ENCODE assay signal across 11 mouse cellular contexts in genomic region chr3:33082806-33083338, GRCm38 (mm10).
DNase-seq lines count a peak whose midpoint lies in the region; ATAC-seq and TF ChIP-seq lines count a peak whose summit lies in the region.
"Had no signal": no experiment of that assay in that cellular context is flagged by ENCODE, and none has a peak within 500 bp of the region (broad histone marks: within the 10 kb centered on the region; RNA-seq: fewer than 3 reads in every experiment).

No protein-coding gene starts in this region.

- no peak overlapping the region for H3K4me3 ChIP-seq in intestine, embryonic 15.5 days (replicated peaks)
- H3K4me3 ChIP-seq in intestine, postnatal 0 days (ENCODE audit: low read depth, low read length), result no peak overlapping the region
- H3K4me3 ChIP-seq: neural tube, embryonic 12.5 days had no signal

- peak; percentile 9 for DNase-seq in adrenal gland, postnatal 10 days
- DNase-seq in adrenal gland, adult 8-10 months, result no peak
- peak; percentile 24 for DNase-seq in urinary bladder, postnatal 14 days (ENCODE audit: low spot score)
- DNase-seq in urinary bladder, adult 2 months (ENCODE audit: low spot score), result no peak
- DNase-seq in gastrocnemius, postnatal 4 days (ENCODE audit: low spot score in 2 of 2), result no peak
- DNase-seq: cerebellum, postnatal 14 days had no signal

- ATAC-seq in intestine, embryonic 15.5 days, result no peak
- ATAC-seq in intestine, postnatal 0 days, result no peak
- ATAC-seq in granulocyte monocyte progenitor cell, adult 5-6 weeks (replicated peaks; ENCODE audit: poor library complexity, severe bottlenecking), result no peak

- H3K4me2 ChIP-seq in intestine, embryonic 15.5 days (replicated peaks), result 0 out of 2 replicates have a peak overlapping the region, but pooled peaks have one; percentile 28
- no peak overlapping the region for H3K4me2 ChIP-seq in intestine, postnatal 0 days (replicated peaks; ENCODE audit: low read depth)
- H3K4me2 ChIP-seq: liver, embryonic 11.5 days; neural tube, embryonic 12.5 days had no signal

- no peaks in the 10 kb centered on the region for H3K27me3 ChIP-seq in intestine, embryonic 15.5 days (replicated peaks)
- H3K27me3 ChIP-seq in intestine, postnatal 0 days (replicated peaks; ENCODE audit: control insufficient read depth, insufficient read depth, low read length), result no peaks in the 10 kb centered on the region
- H3K27me3 ChIP-seq: neural tube, embryonic 12.5 days had no signal

- 26% methylated on average over 8 of the region's 8 CpGs for WGBS in intestine, embryonic 15.5 days
- WGBS in intestine, postnatal 0 days, result 25% methylated on average over 8 of the region's 8 CpGs

- H3K9ac ChIP-seq in intestine, embryonic 15.5 days, result no peak overlapping the region
- no peak overlapping the region for H3K9ac ChIP-seq in intestine, postnatal 0 days (ENCODE audit: low read depth, low read length)
- H3K9ac ChIP-seq: neural tube, embryonic 12.5 days had no signal

- H3K27ac ChIP-seq in intestine, embryonic 15.5 days, result no peak overlapping the region
- H3K27ac ChIP-seq in intestine, postnatal 0 days (ENCODE audit: low read depth, low read length), result no peak overlapping the region
- H3K27ac ChIP-seq: neural tube, embryonic 12.5 days had no signal

- TF ChIP-seq CTCF in intestine, postnatal 0 days (IDR thresholded peaks at IDR 0.05; ENCODE audit: low read depth), result no peak

- no peaks in the 10 kb centered on the region for H3K9me3 ChIP-seq in intestine, embryonic 15.5 days
- no peaks in the 10 kb centered on the region for H3K9me3 ChIP-seq in intestine, postnatal 0 days (ENCODE audit: control insufficient read depth)
- H3K9me3 ChIP-seq: neural tube, embryonic 12.5 days had no signal

- no peaks in the 10 kb centered on the region for H3K4me1 ChIP-seq in intestine, embryonic 15.5 days (replicated peaks)
- H3K4me1 ChIP-seq in intestine, postnatal 0 days (replicated peaks; ENCODE audit: control insufficient read depth, insufficient read depth, low read length), result no peaks in the 10 kb centered on the region
- H3K4me1 ChIP-seq: neural tube, embryonic 12.5 days had no signal

- H3K36me3 ChIP-seq in intestine, embryonic 15.5 days, result no peaks in the 10 kb centered on the region
- H3K36me3 ChIP-seq in intestine, postnatal 0 days (ENCODE audit: control insufficient read depth, insufficient read depth), result no peaks in the 10 kb centered on the region
- H3K36me3 ChIP-seq: neural tube, embryonic 12.5 days had no signal

Comparison
In these comparisons a context has a peak if more than half of its experiments do, and no peak if none do; other contexts are left out.
1. DNase-seq: peak in adrenal gland, postnatal 10 days (single experiment) and urinary bladder, postnatal 14 days (single experiment); none in adrenal gland, adult 8-10 months (single experiment), urinary bladder, adult 2 months (single experiment) and gastrocnemius, postnatal 4 days (0 of 2).